Mouse (Mus musculus) ES-E14 (cell line): ENCODE data around the gene Otogl.

Experiments used
- CHD2 ChIP-seq: IDR thresholded peaks from 2 replicates; pipeline ENCODE4 v1.6.1; 2014; ENCODE audit warnings: mild to moderate bottlenecking, low read depth, low read length, inconsistent platforms
- MAFK ChIP-seq: IDR thresholded peaks from 2 replicates; pipeline ENCODE4 v1.6.1; 2014; ENCODE audit warnings: mild to moderate bottlenecking, low read depth, low read length, inconsistent platforms; ENCODE audit not compliant: insufficient read depth
- ZNF384 ChIP-seq: IDR thresholded peaks from 2 replicates; pipeline ENCODE4 v1.6.1; 2012; ENCODE audit warnings: low read depth, low read length, inconsistent platforms

DNA sequence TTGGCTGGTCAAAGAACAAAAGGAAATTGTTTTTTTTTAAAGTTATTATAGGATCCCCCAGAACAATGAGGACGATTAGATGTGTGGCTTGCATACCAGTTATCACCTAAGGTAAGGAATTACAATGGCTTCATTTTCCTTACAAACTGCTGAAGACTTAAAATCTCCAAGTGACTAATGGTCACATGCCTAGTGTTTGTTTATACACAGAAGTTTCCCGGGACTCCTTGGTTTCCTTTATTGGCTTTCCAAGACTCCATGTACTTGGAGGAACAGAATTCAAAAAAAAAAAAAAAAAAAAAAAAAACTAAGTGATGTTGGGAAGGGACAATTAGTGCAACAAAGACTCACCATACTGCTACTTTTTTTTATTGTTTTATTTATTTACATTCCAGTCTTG lies 11.9 kb upstream of the Otogl start:
- no peak for TF ChIP-seq CHD2
- TF ChIP-seq ZNF384, result no peak
- no peak for TF ChIP-seq MAFK
